Mouse (Mus musculus): ENCODE measurements around the gene Man1a.

DNA sequence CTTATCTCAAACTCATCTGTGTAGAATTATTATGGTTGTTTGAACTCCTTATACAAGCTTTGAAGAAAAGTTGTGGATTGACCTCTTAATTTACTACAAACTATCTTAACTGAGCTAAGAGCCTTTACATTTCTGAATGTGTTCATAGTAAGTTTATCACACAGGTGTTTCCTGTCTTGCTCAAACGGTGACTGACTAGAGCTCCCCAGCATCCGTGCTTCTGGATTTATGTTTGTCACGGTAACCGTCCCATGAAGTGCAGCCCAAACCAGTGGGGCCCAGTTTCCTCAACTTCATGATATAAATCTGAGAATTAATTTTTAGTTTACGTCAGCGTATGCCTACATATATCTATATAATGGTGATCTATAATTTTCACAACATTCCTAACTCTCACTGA is 67.3 kb downstream of the Man1a start:
- TF ChIP-seq CTCF (IDR thresholded peaks at IDR 0.05; ENCODE audit: extremely low read depth, insufficient read depth, insufficient read length, insufficient replicate concordance) (no peak), POLR2A (IDR thresholded peaks at IDR 0.05; ENCODE audit: low read depth, low read length) (no peak)

Measured in spleen, adult 2 months (tissue).